Mouse (Mus musculus): Measurements from ENCODE around the gene Baz2a.
"Not testable (repeated sequence)": the region's sequence is repeated elsewhere in the genome, so short reads cannot be mapped to it uniquely, and the experiment has no call there.

Baz2a gene

DNA sequence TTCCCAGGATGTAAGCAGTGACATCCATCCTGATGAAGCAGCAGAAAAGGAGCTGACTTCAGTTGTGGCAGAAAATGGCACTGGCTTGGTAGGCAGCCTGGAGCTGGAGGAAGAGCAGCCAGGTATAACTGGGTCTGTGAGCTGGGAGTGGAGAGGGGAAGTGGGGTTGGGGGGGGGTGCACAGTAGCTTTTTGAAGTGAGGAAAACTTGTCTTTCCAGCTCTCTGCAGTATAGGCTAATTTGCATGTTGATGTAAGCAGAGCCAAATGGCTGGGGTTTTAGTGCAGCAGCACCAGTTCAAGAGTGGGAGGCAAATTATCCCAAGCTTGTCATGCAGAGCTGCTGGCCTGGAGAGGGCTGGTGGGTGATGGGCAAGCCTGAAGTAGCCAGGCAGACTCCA is 19.9 kb downstream of the Baz2a start:
- DNase-seq (ENCODE audit: low read depth, low spot score), result no peak

DNA sequence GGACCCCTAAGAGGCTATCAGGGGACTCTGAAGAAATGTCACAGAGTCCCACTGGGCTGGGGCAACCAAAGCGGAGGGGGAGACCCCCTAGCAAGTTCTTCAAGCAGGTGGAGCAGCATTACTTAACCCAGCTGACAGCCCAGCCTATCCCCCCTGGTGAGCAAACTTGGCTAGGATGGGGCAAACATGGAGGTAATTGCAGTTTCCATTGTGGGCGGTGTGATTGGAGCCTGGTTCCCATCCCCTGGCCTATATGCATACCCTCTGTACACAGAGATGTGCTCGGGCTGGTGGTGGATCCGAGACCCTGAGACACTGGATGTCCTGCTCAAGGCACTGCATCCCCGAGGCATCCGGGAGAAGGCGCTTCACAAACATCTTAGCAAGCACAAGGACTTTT is 32.5 kb downstream of the Baz2a start:
- DNase-seq (ENCODE audit: low read depth, low spot score), result no peak

- no peak for DNase-seq (ENCODE audit: low read depth, low spot score)
These were observed 33.5 kb downstream of the Baz2a start for GRCm38 (mm10) chr10:128124831-128125230.

DNA sequence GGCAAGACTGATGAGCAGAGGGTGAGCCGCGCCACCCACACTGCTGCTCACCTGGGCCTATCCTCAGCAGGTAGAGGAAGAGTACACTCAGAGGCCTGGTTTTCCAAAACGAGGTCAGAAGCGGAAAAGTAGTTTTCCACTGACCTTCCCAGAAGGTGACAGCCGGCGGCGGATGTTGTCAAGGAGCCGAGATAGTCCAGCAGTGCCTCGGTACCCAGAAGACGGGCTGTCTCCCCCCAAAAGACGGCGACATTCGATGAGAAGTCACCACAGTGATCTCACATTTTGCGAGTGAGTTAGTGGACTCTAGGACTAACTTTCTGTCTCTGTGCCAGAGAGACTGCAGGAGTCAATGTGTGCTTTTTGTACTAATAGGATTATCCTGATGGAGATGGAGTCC is 34.6 kb downstream of the Baz2a start:
- no peak for DNase-seq (ENCODE audit: low read depth, low spot score)

GRCm38 (mm10) chr10:128127497-128127896 is 36.1 kb downstream of the Baz2a start:
- no peak for DNase-seq (ENCODE audit: low read depth, low spot score)

- DNase-seq (ENCODE audit: low read depth, low spot score), result no peak
These were observed 36.8 kb downstream of the Baz2a start for GRCm38 (mm10) chr10:128128143-128128542.

- no peak for DNase-seq (ENCODE audit: low read depth, low spot score)
These were observed 39.9 kb downstream of the Baz2a start for GRCm38 (mm10) chr10:128131297-128131696.

- DNase-seq (ENCODE audit: low read depth, low spot score), result no peak
These were observed 40.4 kb downstream of the Baz2a start for GRCm38 (mm10) chr10:128131812-128132211.

GRCm38 (mm10) chr10:128133650-128134332 is 42.4 kb downstream of the Baz2a start:
- DNase-seq (ENCODE audit: low read depth, low spot score), result no peak

DNA sequence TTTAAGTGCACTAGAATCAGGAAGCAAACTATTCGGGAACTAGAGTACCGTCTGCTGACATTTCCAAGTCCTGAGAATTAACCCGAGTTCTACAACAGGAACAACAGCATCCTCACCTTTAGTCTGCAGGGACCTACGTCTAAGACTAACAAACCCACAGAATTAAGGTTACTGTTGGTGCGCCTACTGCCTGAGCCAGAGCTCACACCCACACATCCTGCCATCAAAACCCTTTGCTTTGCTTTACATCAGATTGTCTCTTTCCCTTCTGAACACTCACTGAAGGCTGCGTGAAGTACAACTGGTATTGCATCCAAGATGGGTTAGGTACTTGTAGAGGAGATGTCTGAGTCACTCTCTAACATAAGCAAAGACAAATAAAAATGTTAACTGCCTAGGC is 44.0 kb downstream of the Baz2a start:
- DNase-seq (ENCODE audit: low read depth, low spot score), result peak; percentile 64

GRCm38 (mm10) chr10:128140236-128140952 is 49.0 kb downstream of the Baz2a start:
- peak; percentile 81 for DNase-seq (ENCODE audit: low read depth, low spot score)

GRCm38 (mm10) chr10:128142165-128142564 is 50.8 kb downstream of the Baz2a start:
- DNase-seq (ENCODE audit: low read depth, low spot score), result no peak

GRCm38 (mm10) chr10:128143659-128144058 is 52.3 kb downstream of the Baz2a start:
- DNase-seq (ENCODE audit: low read depth, low spot score), result no peak

- DNase-seq (ENCODE audit: low read depth, low spot score), result no peak
These were observed 53.6 kb downstream of the Baz2a start for GRCm38 (mm10) chr10:128144961-128145360.

GRCm38 (mm10) chr10:128148789-128149365 is 57.5 kb downstream of the Baz2a start:
- DNase-seq (ENCODE audit: low read depth, low spot score), result no peak

DNA sequence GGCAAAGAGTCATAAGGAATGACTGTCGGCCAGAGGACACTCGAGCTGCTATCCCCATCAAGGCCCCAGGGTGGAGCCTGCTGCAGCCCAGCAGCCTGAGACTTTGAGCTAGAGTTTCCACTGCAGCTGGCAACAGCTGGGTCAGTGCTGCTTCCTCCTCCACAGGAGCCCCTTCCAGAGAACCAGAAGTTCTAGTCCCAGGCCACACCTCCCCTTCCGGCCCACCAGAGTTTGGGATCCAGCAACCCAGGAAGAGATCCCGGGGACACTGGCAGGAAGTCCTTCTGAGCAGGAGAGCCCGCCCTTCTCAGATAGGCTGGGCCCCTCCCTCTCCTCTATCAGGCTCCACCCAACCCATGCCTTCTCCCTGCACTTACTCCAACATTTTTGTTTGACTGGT is 58.2 kb downstream of the Baz2a start:
- peak; percentile 48 for DNase-seq (ENCODE audit: low read depth, low spot score)

- no peak for DNase-seq (ENCODE audit: low read depth, low spot score)
These were observed 59.6 kb downstream of the Baz2a start for GRCm38 (mm10) chr10:128150941-128151340.

- no peak for DNase-seq (ENCODE audit: low read depth, low spot score)
These were observed 62.6 kb downstream of the Baz2a start for GRCm38 (mm10) chr10:128153978-128154377.

DNA sequence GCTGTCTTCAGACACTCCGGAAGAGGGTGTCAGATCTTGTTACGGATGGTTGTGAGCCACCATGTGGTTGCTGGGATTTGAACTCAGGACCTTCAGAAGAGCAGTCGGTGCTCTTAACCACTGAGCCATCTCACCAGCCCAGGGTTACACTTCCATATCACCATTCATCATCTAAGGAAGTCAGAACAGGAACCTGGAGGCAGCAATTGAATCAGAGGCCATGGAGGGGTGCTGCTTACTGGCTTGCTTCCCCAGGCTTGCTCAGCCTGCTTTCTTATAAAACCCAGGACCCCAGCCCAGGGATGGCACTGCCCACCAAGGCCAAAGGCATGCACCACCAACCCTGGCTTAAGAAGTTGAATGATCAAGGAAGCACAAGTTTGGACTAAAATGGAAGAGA is 74.3 kb downstream of the Baz2a start:
- DNase-seq (ENCODE audit: low read depth, low spot score), result not testable (repeated sequence)

- no peak for DNase-seq (ENCODE audit: low read depth, low spot score)
These were observed 75.7 kb downstream of the Baz2a start for GRCm38 (mm10) chr10:128167091-128167490.

- DNase-seq (ENCODE audit: low read depth, low spot score), result not testable (repeated sequence)
These were observed 80.0 kb downstream of the Baz2a start for GRCm38 (mm10) chr10:128171348-128171747.

- no peak for DNase-seq (ENCODE audit: low read depth, low spot score)
These were observed 83.9 kb downstream of the Baz2a start for GRCm38 (mm10) chr10:128175302-128175701.
